Mouse (Mus musculus) neural tube, embryonic 11.5 days (tissue): ENCODE results near the gene Tceal6. TPM values are rescaled to one million over a fixed set of nuclear protein-coding genes. Genes with fewer than 3 reads are reported as not detected.
A peak's percentile ranks its signal among the peaks of the same experiment; 100 is the strongest.
"Not testable (repeated sequence)": the region's sequence is repeated elsewhere in the genome, so short reads cannot be mapped to it uniquely, and the experiment has no call there.

ENCODE experiments used
- ATAC-seq: fragments of 200-750 bp; cut with Nextera tagmentation; 2 replicates; pipeline ENCODE4 v1.8.0; 2017; ENCODE audit warnings: moderate number of reproducible peaks, mild to moderate bottlenecking, moderate TSS enrichment, moderate library complexity; ENCODE audit not compliant: insufficient read depth, low FRiP score, low TSS enrichment
- DNase-seq: peaks from one replicate; pipeline ENCODE4 v3.0.0-alpha.2; 2015; ENCODE audit warnings: low spot score
- H3K27ac ChIP-seq: fragments of 300-500 bp; sonication (generic); 2 replicates; pipeline ENCODE4 v1.5.1; 2014; ENCODE audit warnings: low read depth, mild to moderate bottlenecking, low read length
- H3K27me3 ChIP-seq: fragments of 300-500 bp; sonication (generic); 2 replicates; pipeline ENCODE4 v1.6.1; 2014; ENCODE audit warnings: mild to moderate bottlenecking, low read length, mixed read lengths; ENCODE audit not compliant: control insufficient read depth, insufficient read depth
- H3K36me3 ChIP-seq: fragments of 300-500 bp; sonication (generic); 2 replicates; pipeline ENCODE4 v1.6.1; 2014; ENCODE audit warnings: mild to moderate bottlenecking, low read length, moderate library complexity, mixed read lengths; ENCODE audit not compliant: control insufficient read depth, insufficient read depth
- H3K4me1 ChIP-seq: fragments of 300-500 bp; sonication (generic); 2 replicates; pipeline ENCODE4 v1.6.1; 2014; ENCODE audit warnings: low read length, mixed read lengths; ENCODE audit not compliant: control insufficient read depth, insufficient read depth
- H3K4me2 ChIP-seq: fragments of 300-500 bp; sonication (generic); 2 replicates; pipeline ENCODE4 v1.6.1; 2014; ENCODE audit warnings: low read depth, mild to moderate bottlenecking, moderate library complexity
- H3K4me3 ChIP-seq: fragments of 300-500 bp; sonication (generic); 2 replicates; pipeline ENCODE4 v1.5.1; 2014; ENCODE audit warnings: low read depth, low read length
- H3K9ac ChIP-seq: fragments of 300-500 bp; sonication (generic); 2 replicates; pipeline ENCODE4 v1.6.1; 2014; ENCODE audit warnings: mild to moderate bottlenecking, low read length
- H3K9me3 ChIP-seq: fragments of 300-500 bp; sonication (generic); 2 replicates; pipeline ENCODE4 v1.6.1; 2016; ENCODE audit warnings: low read length; ENCODE audit not compliant: control insufficient read depth
- WGBS: fragments of 180-500 bp; shearing (Covaris S2); extraction: QIAGEN DNeasy Blood & Tissue Kit; methylation state at CpG from one replicate; pipeline ENCODE4 v1.1.7; 2014; 5-methylcytosine and 5-hydroxymethylcytosine counted together
- polyA plus RNA-seq: library from polyadenylated mRNA; unstranded; fragments of >200 nt; fragmentation: Nextera tagmentation; extraction: Ambion mirVana; gene quantifications from 2 replicates; pipeline ENCODE4 v1.2.1, GENCODE M21; 2014

The Tceal6 gene
- 0.74 and 0.96 TPM in 2 replicates for polyA plus RNA-seq

- 0 out of 2 replicates have a peak, but pooled peaks cover 2% of the 10 kb centered on the region for H3K27me3 ChIP-seq
- peak within 1 kb of the TSS; percentile 56 for H3K4me2 ChIP-seq
- peak; percentile 60; the same call in 1 of the 2 replicates for ATAC-seq
- H3K36me3 ChIP-seq, result no peaks in the 10 kb centered on the region
- no peak within 1 kb of the TSS for H3K27ac ChIP-seq
- no peaks in the 10 kb centered on the region for H3K9me3 ChIP-seq
- WGBS, result 27% methylated on average over 11 of the region's 13 CpGs
- H3K9ac ChIP-seq, result 0 out of 2 replicates have a peak within 1 kb of the TSS, but pooled peaks have one; percentile 22
- peak within 1 kb of the TSS; percentile 34 for H3K4me3 ChIP-seq
- H3K4me1 ChIP-seq, result no peaks in the 10 kb centered on the region
- DNase-seq, result peak; percentile 19
These were observed at the start of gene Tceal6 for GRCm38 (mm10) chrX:135210436-135211221. Gene Tceal6, minus strand, starts transcription at chrX:135210687.

GRCm38 (mm10) chrX:135209773-135210435 is 583 bp downstream of the Tceal6 start:
- H3K9me3 ChIP-seq, H3K36me3 ChIP-seq, H3K27ac ChIP-seq, H3K4me1 ChIP-seq, H3K27me3 ChIP-seq: not testable (repeated sequence)
- DNase-seq (peak; percentile 12), ATAC-seq (peak; percentile 53; the same call in 1 of the 2 replicates)
- Histone ChIP-seq H3K4me2 (peak overlapping the region; percentile 56), H3K9ac (0 out of 2 replicates have a peak overlapping the region, but pooled peaks have one; percentile 22), H3K4me3 (peak overlapping the region; percentile 34)
- 28% methylated on average over 19 of the region's 21 CpGs for WGBS

GRCm38 (mm10) chrX:135189924-135190323 is 20.6 kb downstream of the Tceal6 start:
- not testable (repeated sequence) for H3K27me3 ChIP-seq, DNase-seq, H3K9me3 ChIP-seq, ATAC-seq, H3K9ac ChIP-seq, H3K27ac ChIP-seq, H3K4me1 ChIP-seq, H3K4me3 ChIP-seq, H3K36me3 ChIP-seq, H3K4me2 ChIP-seq
- WGBS, result no CpG with 5 or more reads among the region's 6 CpGs

- not testable (repeated sequence) for DNase-seq, H3K9ac ChIP-seq, H3K4me3 ChIP-seq, H3K36me3 ChIP-seq, H3K27me3 ChIP-seq, H3K27ac ChIP-seq, ATAC-seq, H3K4me1 ChIP-seq, H3K4me2 ChIP-seq, H3K9me3 ChIP-seq
- no CpG with 5 or more reads among the region's 3 CpGs for WGBS
These were observed 21.8 kb downstream of the Tceal6 start for GRCm38 (mm10) chrX:135188661-135189060.

- not testable (repeated sequence) for H3K4me1 ChIP-seq, H3K36me3 ChIP-seq, DNase-seq, ATAC-seq, H3K4me3 ChIP-seq, H3K27ac ChIP-seq, H3K9ac ChIP-seq, H3K4me2 ChIP-seq, H3K9me3 ChIP-seq, H3K27me3 ChIP-seq
- 96% methylated on average over 3 of the region's 14 CpGs for WGBS
These were observed 33.0 kb downstream of the Tceal6 start, which contains the start of gene Gm15023 for GRCm38 (mm10) chrX:135177532-135177931. Gene Gm15023, minus strand, starts transcription at chrX:135177632.

Other genes starting within 250 kb of the Tceal6 start
- gene Nxf2, start 245.9 kb downstream of the Tceal6 start, polyA plus RNA-seq, result 0.19 and 0.35 TPM in 2 replicates
- gene Zmat1, start 201.5 kb downstream of the Tceal6 start, polyA plus RNA-seq, result 5.5 and 6.0 TPM in 2 replicates
- not detected in 2 replicates for gene Gm15023, start 33.1 kb downstream of the Tceal6 start, polyA plus RNA-seq
- not detected in 2 replicates for gene Pramel3, start 91.6 kb upstream of the Tceal6 start, polyA plus RNA-seq
- gene Gm5128, start 162.6 kb upstream of the Tceal6 start, polyA plus RNA-seq, result not detected in 2 replicates
- gene Gm7903, start 223.1 kb upstream of the Tceal6 start, polyA plus RNA-seq, result not detected in 2 replicates